Mouse (Mus musculus) stomach, postnatal 0 days (tissue): ENCODE results near the gene Sln.

Source experiments
- CTCF ChIP-seq: IDR thresholded peaks from 2 replicates; pipeline ENCODE4 v1.5.1; 2016; ENCODE audit warnings: antibody characterized with exemption, low read depth, mild to moderate bottlenecking, moderate library complexity
- EP300 ChIP-seq: optimal IDR thresholded peaks from 2 replicates; pipeline ENCODE3; 2016; ENCODE audit warnings: antibody characterized with exemption

DNA sequence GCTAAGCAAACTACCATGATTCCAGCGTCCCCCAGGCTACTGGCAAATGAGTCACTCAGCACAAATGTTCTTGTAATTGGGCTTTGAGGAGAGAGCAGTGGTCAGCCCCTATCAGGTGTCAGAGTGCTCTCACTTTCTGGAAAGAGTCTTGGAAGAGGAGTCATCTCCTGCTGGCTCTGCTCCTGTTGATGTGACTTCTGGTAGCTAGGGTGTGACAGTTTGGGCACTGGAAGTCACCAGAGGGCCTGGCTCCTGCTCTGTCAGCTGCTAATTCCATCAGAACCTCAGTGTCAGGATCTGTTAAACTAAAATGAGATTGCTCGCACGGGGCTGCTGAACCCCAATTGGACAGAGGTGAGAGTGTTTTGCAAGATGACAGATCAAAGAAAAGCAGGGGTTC is 14.9 kb upstream of the Sln start:
- no peak for TF ChIP-seq CTCF
- TF ChIP-seq EP300: no peak
